Mouse (Mus musculus) neural tube, embryonic 12.5 days (tissue): ENCODE measurements at regions not wholly inside any gene's neighbourhood (a gene's known extent, or its start where the extent isn't known, plus 50 kb on each side); places are given as distances from the start of the nearest gene placed in this dataset.

ENCODE experiments used
- ATAC-seq: fragments of 200-750 bp; cut with Nextera tagmentation; 2 replicates; pipeline ENCODE4 v1.8.0; 2017; ENCODE audit warnings: low read depth, mild to moderate bottlenecking, moderate TSS enrichment, moderate library complexity; ENCODE audit not compliant: low FRiP score
- H3K27ac ChIP-seq: fragments of 300-500 bp; sonication (generic); 2 replicates; pipeline ENCODE4 v1.5.1; 2016
- H3K27me3 ChIP-seq: fragments of 300-500 bp; sonication (generic); replicated peaks from 2 replicates; pipeline ENCODE4 v1.6.1; 2016; ENCODE audit warnings: mild to moderate bottlenecking
- H3K36me3 ChIP-seq: fragments of 300-500 bp; sonication (generic); 2 replicates; pipeline ENCODE4 v1.6.1; 2016; ENCODE audit warnings: mild to moderate bottlenecking
- H3K4me1 ChIP-seq: fragments of 300-500 bp; sonication (generic); 2 replicates; pipeline ENCODE4 v1.6.1; 2016
- H3K4me2 ChIP-seq: fragments of 300-500 bp; sonication (generic); replicated peaks from 2 replicates; pipeline ENCODE4 v1.6.1; 2016; ENCODE audit warnings: mild to moderate bottlenecking
- H3K4me3 ChIP-seq: fragments of 300-500 bp; sonication (generic); 2 replicates; pipeline ENCODE4 v1.5.1; 2016
- H3K9ac ChIP-seq: fragments of 300-500 bp; sonication (generic); 2 replicates; pipeline ENCODE4 v1.6.1; 2016; ENCODE audit warnings: mild to moderate bottlenecking
- H3K9me3 ChIP-seq: fragments of 300-500 bp; sonication (generic); 2 replicates; pipeline ENCODE4 v1.6.1; 2016; ENCODE audit warnings: mild to moderate bottlenecking
- WGBS: fragments of 180-500 bp; shearing (Covaris S2); methylation state at CpG from one replicate; pipeline ENCODE4 v1.1.7; 2016; 5-methylcytosine and 5-hydroxymethylcytosine counted together

DNA sequence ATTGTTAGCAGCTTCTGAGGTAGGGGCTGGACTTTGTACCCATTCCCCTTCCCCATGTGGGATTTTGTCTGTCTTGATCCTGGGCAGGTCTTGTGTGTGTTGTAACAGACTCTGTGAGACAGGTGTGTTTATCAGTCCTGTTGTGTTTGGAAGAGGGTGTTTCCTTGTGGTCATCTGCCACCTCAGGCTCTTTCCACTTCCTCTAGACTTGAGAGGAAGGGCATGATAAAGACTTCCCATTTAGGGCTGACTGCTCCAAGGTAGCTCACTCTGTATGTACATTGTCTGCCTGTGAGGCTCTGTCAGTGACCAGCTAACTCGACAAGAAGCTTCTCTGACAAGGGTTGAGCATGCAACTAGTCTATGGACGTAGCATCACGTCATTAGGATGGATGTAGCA, 143.3 kb downstream of the BC067074 start:
- Histone ChIP-seq H3K4me2 (no peak overlapping the region), H3K36me3 (no peaks in the 10 kb centered on the region), H3K27me3 (no peaks in the 10 kb centered on the region), H3K4me1 (no peaks in the 10 kb centered on the region), H3K4me3 (no peak overlapping the region), H3K27ac (no peak overlapping the region), H3K9ac (no peak overlapping the region), H3K9me3 (no peaks in the 10 kb centered on the region)
- WGBS = 88% methylated on average over 3 of the region's 3 CpGs
- ATAC-seq = no peak

DNA sequence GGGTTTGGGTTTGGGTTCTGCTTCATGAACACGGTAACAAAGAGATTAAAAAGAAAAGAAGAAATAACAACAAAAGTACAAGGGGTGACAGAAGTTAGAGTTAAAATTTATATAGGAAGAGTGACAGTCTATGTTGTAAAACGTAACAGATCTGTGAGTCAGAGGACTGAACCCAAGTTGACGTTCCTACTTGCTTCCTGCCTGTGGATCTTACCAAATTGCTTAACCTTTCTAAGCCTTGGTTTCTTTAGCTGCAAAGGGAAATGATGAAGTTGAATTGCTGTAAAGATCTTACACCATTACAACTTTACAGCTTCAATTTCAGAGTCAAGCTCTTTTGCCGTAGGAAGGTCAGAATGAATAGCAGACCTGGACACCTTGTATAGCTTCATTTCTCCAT, 142.2 kb downstream of the BC067074 start:
- H3K9ac ChIP-seq = no peak overlapping the region
- no peak for ATAC-seq
- H3K9me3 ChIP-seq = no peaks in the 10 kb centered on the region
- H3K4me1 ChIP-seq = no peaks in the 10 kb centered on the region
- no peak overlapping the region for H3K4me2 ChIP-seq
- no peak overlapping the region for H3K4me3 ChIP-seq
- H3K27ac ChIP-seq = no peak overlapping the region
- H3K27me3 ChIP-seq = no peaks in the 10 kb centered on the region
- no peaks in the 10 kb centered on the region for H3K36me3 ChIP-seq
- WGBS = 84% methylated on average over 4 of the region's 4 CpGs

- ATAC-seq = no peak
- no peaks in the 10 kb centered on the region for H3K4me1 ChIP-seq
- no peaks in the 10 kb centered on the region for H3K27me3 ChIP-seq
- no peak overlapping the region for H3K27ac ChIP-seq
- WGBS = 80% methylated on average over 5 of the region's 5 CpGs
- H3K9me3 ChIP-seq = no peaks in the 10 kb centered on the region
- H3K9ac ChIP-seq = no peak overlapping the region
- H3K4me3 ChIP-seq = no peak overlapping the region
- no peaks in the 10 kb centered on the region for H3K36me3 ChIP-seq
- H3K4me2 ChIP-seq = no peak overlapping the region
These were observed 140.5 kb downstream of the BC067074 start for GRCm38 (mm10) chr13:113433456-113433855.

DNA sequence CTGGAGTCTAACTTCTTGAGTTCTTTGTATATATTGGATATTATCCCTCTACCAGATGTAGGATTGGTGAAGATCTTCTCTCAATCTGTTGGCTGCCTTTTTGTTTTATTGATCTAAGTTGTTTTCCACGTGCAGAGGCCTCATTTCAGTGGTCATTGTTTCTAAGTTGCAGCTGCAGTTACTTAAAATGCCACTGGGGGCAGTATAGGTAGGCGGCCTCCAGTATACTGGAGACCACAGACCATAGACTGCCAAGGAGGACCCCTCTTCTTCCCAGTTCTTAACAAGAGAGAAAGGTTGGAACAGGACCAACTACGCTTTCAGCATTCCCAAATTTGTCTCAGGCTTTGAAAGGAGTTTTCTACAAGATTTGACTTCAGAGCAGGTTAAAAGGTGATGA, 136.7 kb downstream of the BC067074 start:
- Histone ChIP-seq H3K9me3 (no peaks in the 10 kb centered on the region), H3K9ac (no peak overlapping the region), H3K27ac (no peak overlapping the region), H3K4me2 (no peak overlapping the region), H3K4me1 (no peaks in the 10 kb centered on the region), H3K4me3 (no peak overlapping the region), H3K36me3 (no peaks in the 10 kb centered on the region), H3K27me3 (no peaks in the 10 kb centered on the region)
- 38% methylated on average over 3 of the region's 3 CpGs for WGBS
- ATAC-seq = no peak
